Mouse (Mus musculus) CH12.LX (cell line): ENCODE data around the gene Krt26.

Experiments
- BHLHE40 ChIP-seq: IDR thresholded peaks from 2 replicates; pipeline ENCODE4 v1.6.1; 2011; ENCODE audit warnings: mild to moderate bottlenecking, low read depth, low read length, improper control_type of control experiment
- CHD1 ChIP-seq: IDR thresholded peaks from 2 replicates; pipeline ENCODE4 v1.6.1; 2012; ENCODE audit warnings: low read depth, low read length, improper control_type of control experiment, inconsistent platforms
- CHD2 ChIP-seq: IDR thresholded peaks from 2 replicates; pipeline ENCODE4 v1.6.1; 2011; ENCODE audit warnings: low read length, improper control_type of control experiment
- CTCF ChIP-seq, 2 experiments: IDR thresholded peaks in 1 of 2; conservative IDR thresholded peaks in 1 of 2; 2 replicates each; pipeline ENCODE4 v1.5.1; 2011 to 2012; ENCODE audit warnings: low read depth in 2 of 2, low read length in 2 of 2, improper control_type of control experiment in 1 of 2, inconsistent platforms in 1 of 2, mild to moderate bottlenecking in 1 of 2, moderate library complexity in 1 of 2
- E2F4 ChIP-seq: IDR thresholded peaks from 2 replicates; pipeline ENCODE4 v1.6.1; 2011; ENCODE audit warnings: low read depth, low read length, improper control_type of control experiment; ENCODE audit not compliant: insufficient replicate concordance
- EP300 ChIP-seq: IDR thresholded peaks from 2 replicates; pipeline ENCODE4 v1.6.1; 2011; ENCODE audit warnings: low read length, improper control_type of control experiment
- MAX ChIP-seq: IDR thresholded peaks from 2 replicates; pipeline ENCODE4 v1.6.1; 2011; ENCODE audit warnings: low read length, improper control_type of control experiment
- POLR2A ChIP-seq: IDR thresholded peaks from 2 replicates; pipeline ENCODE4 v1.6.1; 2011; ENCODE audit warnings: low read depth, mild to moderate bottlenecking, improper control_type of control experiment, low read length
- RAD21 ChIP-seq: IDR thresholded peaks from 2 replicates; pipeline ENCODE4 v1.6.1; 2011; ENCODE audit warnings: low read depth, mild to moderate bottlenecking, low read length, improper control_type of control experiment, moderate library complexity
- SIN3A ChIP-seq: IDR thresholded peaks from 2 replicates; pipeline ENCODE4 v1.6.1; 2012; ENCODE audit warnings: low read length, improper control_type of control experiment, inconsistent platforms
- UBTF ChIP-seq: IDR thresholded peaks from 2 replicates; pipeline ENCODE4 v1.6.1; 2012; ENCODE audit warnings: low read depth, mild to moderate bottlenecking, inconsistent platforms, low read length, improper control_type of control experiment, moderate library complexity
- ZC3H11A ChIP-seq: IDR thresholded peaks from 2 replicates; pipeline ENCODE4 v1.6.1; 2012; ENCODE audit warnings: low read depth, mild to moderate bottlenecking, inconsistent platforms, low read length, improper control_type of control experiment
- ZNF384 ChIP-seq: IDR thresholded peaks from 2 replicates; pipeline ENCODE4 v1.6.1; 2012; ENCODE audit warnings: low read depth, low read length, improper control_type of control experiment, inconsistent platforms

DNA sequence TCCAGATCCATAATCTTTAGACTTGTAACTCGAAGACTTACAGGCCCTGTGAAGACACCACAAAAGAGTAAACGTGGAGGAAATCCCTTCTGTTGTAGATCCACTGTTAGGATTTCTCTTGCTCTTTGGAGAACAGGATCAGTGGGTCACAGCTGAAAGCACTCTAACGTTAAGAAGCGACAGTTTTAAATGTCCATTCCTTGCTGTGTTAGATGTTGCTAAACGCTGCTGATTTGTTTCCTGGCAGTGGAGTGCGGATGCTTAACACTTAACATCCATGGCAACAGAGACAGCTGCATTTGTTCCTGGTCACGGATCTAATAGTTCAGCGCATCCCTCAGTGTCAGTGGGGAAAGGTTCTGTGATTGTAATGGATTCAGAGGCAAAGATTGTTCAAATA is 21.2 kb downstream of the Krt26 start:
- TF ChIP-seq ZC3H11A (no peak), CHD2 (no peak), POLR2A (no peak), E2F4 (no peak), EP300 (no peak), ZNF384 (no peak), BHLHE40 (no peak), CTCF (conservative IDR thresholded peaks at IDR 0.05 in 1 of 2, IDR thresholded peaks at IDR 0.05 in 1 of 2; ENCODE audit: low read depth in 2 of 2, low read length in 2 of 2) (no peak), MAX (no peak), UBTF (no peak), CHD1 (no peak), RAD21 (no peak), SIN3A (no peak)
